Mouse (Mus musculus): Measurements from ENCODE around the gene Rpsa. TPM values are rescaled to one million over a fixed set of nuclear protein-coding genes. Genes with fewer than 3 reads are reported as not detected.

The Rpsa gene
- polyA plus RNA-seq, 2 experiments: 2,128 to 2,717 TPM

GRCm38 (mm10) chr9:120091086-120091485, 36.4 kb upstream of the Rpsa start:
- H3K9me3 ChIP-seq (ENCODE audit: control insufficient read depth, low read length): no peaks in the 10 kb centered on the region
- ATAC-seq (ENCODE audit: low FRiP score, low read depth) (no peak), DNase-seq (ENCODE audit: low spot score) (no peak)
- no peaks in the 10 kb centered on the region for H3K36me3 ChIP-seq (ENCODE audit: control insufficient read depth, insufficient read depth, low read length)
- TF ChIP-seq POLR2A (IDR thresholded peaks at IDR 0.05; ENCODE audit: borderline replicate concordance, extremely low read depth, insufficient read depth, insufficient read length): no peak
- H3K4me3 ChIP-seq (replicated peaks; ENCODE audit: low read length): no peak overlapping the region
- no peak overlapping the region for H3K4me2 ChIP-seq (replicated peaks; ENCODE audit: low read depth, low read length, severe bottlenecking)
- H3K27me3 ChIP-seq (ENCODE audit: control insufficient read depth, insufficient read depth, low read length): no peaks in the 10 kb centered on the region
- no peak overlapping the region for H3K9ac ChIP-seq (ENCODE audit: low read depth, low read length, severe bottlenecking)
- WGBS: 84% methylated on average over 10 of the region's 10 CpGs
- no peak overlapping the region for H3K27ac ChIP-seq (replicated peaks; ENCODE audit: low read depth, low read length)
- H3K4me1 ChIP-seq (ENCODE audit: control insufficient read depth, insufficient read depth, low read length): no peaks in the 10 kb centered on the region

GRCm38 (mm10) chr9:120091696-120092238, 35.7 kb upstream of the Rpsa start, which contains the start of gene Ccr8:
Gene Ccr8, plus strand, starts transcription at chr9:120092114.
- whole genome bisulfite sequencing: 75% methylated on average over 5 of the region's 5 CpGs
- Histone ChIP-seq H3K27me3 (ENCODE audit: control insufficient read depth, insufficient read depth, low read length) (no peaks in the 10 kb centered on the region), H3K4me1 (ENCODE audit: control insufficient read depth, insufficient read depth, low read length) (no peaks in the 10 kb centered on the region), H3K27ac (replicated peaks; ENCODE audit: low read depth, low read length) (no peak within 1 kb of the TSS), H3K4me2 (replicated peaks; ENCODE audit: low read depth, low read length, severe bottlenecking) (no peak within 1 kb of the TSS), H3K9me3 (ENCODE audit: control insufficient read depth, low read length) (no peaks in the 10 kb centered on the region), H3K9ac (ENCODE audit: low read depth, low read length, severe bottlenecking) (no peak within 1 kb of the TSS), H3K36me3 (ENCODE audit: control insufficient read depth, insufficient read depth, low read length) (no peaks in the 10 kb centered on the region), H3K4me3 (replicated peaks; ENCODE audit: low read length) (no peak within 1 kb of the TSS)
- TF ChIP-seq POLR2A (IDR thresholded peaks at IDR 0.05; ENCODE audit: borderline replicate concordance, extremely low read depth, insufficient read depth, insufficient read length): no peak
- ATAC-seq (ENCODE audit: low FRiP score, low read depth): no peak
- no peak for DNase-seq (ENCODE audit: low spot score)

GRCm38 (mm10) chr9:120093701-120094100, 33.8 kb upstream of the Rpsa start:
- H3K9ac ChIP-seq (ENCODE audit: low read depth, low read length, severe bottlenecking): no peak overlapping the region
- 90% methylated on average over 13 of the region's 13 CpGs for WGBS
- no peak for TF ChIP-seq POLR2A (IDR thresholded peaks at IDR 0.05; ENCODE audit: borderline replicate concordance, extremely low read depth, insufficient read depth, insufficient read length)
- H3K36me3 ChIP-seq (ENCODE audit: control insufficient read depth, insufficient read depth, low read length): no peaks in the 10 kb centered on the region
- H3K4me1 ChIP-seq (ENCODE audit: control insufficient read depth, insufficient read depth, low read length): no peaks in the 10 kb centered on the region
- no peaks in the 10 kb centered on the region for H3K27me3 ChIP-seq (ENCODE audit: control insufficient read depth, insufficient read depth, low read length)
- DNase-seq (ENCODE audit: low spot score) (no peak), ATAC-seq (ENCODE audit: low FRiP score, low read depth) (no peak)
- H3K4me2 ChIP-seq (replicated peaks; ENCODE audit: low read depth, low read length, severe bottlenecking): no peak overlapping the region
- H3K27ac ChIP-seq (replicated peaks; ENCODE audit: low read depth, low read length): no peak overlapping the region
- H3K4me3 ChIP-seq (replicated peaks; ENCODE audit: low read length): no peak overlapping the region
- H3K9me3 ChIP-seq (ENCODE audit: control insufficient read depth, low read length): no peaks in the 10 kb centered on the region

- H3K27me3 ChIP-seq (ENCODE audit: control insufficient read depth, insufficient read depth, low read length): no peaks in the 10 kb centered on the region
These were observed 31.6 kb upstream of the Rpsa start for GRCm38 (mm10) chr9:120095886-120096285.

GRCm38 (mm10) chr9:120098682-120099081, 28.8 kb upstream of the Rpsa start:
- no peak overlapping the region for H3K27ac ChIP-seq (replicated peaks; ENCODE audit: low read depth, low read length)
- no peaks in the 10 kb centered on the region for H3K4me1 ChIP-seq (ENCODE audit: control insufficient read depth, insufficient read depth, low read length)
- no peak overlapping the region for H3K9ac ChIP-seq (ENCODE audit: low read depth, low read length, severe bottlenecking)
- ATAC-seq (ENCODE audit: low FRiP score, low read depth) (no peak), DNase-seq (ENCODE audit: low spot score) (peak; percentile 87)
- H3K27me3 ChIP-seq (ENCODE audit: control insufficient read depth, insufficient read depth, low read length): no peaks in the 10 kb centered on the region
- H3K4me2 ChIP-seq (replicated peaks; ENCODE audit: low read depth, low read length, severe bottlenecking): no peak overlapping the region
- H3K4me3 ChIP-seq (replicated peaks; ENCODE audit: low read length): no peak overlapping the region
- H3K36me3 ChIP-seq (ENCODE audit: control insufficient read depth, insufficient read depth, low read length): no peaks in the 10 kb centered on the region
- no peaks in the 10 kb centered on the region for H3K9me3 ChIP-seq (ENCODE audit: control insufficient read depth, low read length)
- whole genome bisulfite sequencing: 25% methylated on average over 7 of the region's 7 CpGs
- no peak for TF ChIP-seq POLR2A (IDR thresholded peaks at IDR 0.05; ENCODE audit: borderline replicate concordance, extremely low read depth, insufficient read depth, insufficient read length)

More at GRCm38 (mm10) chr9:120095886-120096285, 31.6 kb upstream of the Rpsa start:
- Histone ChIP-seq H3K4me3 (replicated peaks; ENCODE audit: low read length) (no peak overlapping the region), H3K4me2 (replicated peaks; ENCODE audit: low read depth, low read length, severe bottlenecking) (no peak overlapping the region), H3K27ac (replicated peaks; ENCODE audit: low read depth, low read length) (no peak overlapping the region), H3K36me3 (ENCODE audit: control insufficient read depth, insufficient read depth, low read length) (no peaks in the 10 kb centered on the region), H3K4me1 (ENCODE audit: control insufficient read depth, insufficient read depth, low read length) (no peaks in the 10 kb centered on the region), H3K9ac (ENCODE audit: low read depth, low read length, severe bottlenecking) (no peak overlapping the region), H3K9me3 (ENCODE audit: control insufficient read depth, low read length) (no peaks in the 10 kb centered on the region)
- no peak for TF ChIP-seq POLR2A (IDR thresholded peaks at IDR 0.05; ENCODE audit: borderline replicate concordance, extremely low read depth, insufficient read depth, insufficient read length)
- no peak for ATAC-seq (ENCODE audit: low FRiP score, low read depth)
- no peak for DNase-seq (ENCODE audit: low spot score)
- 67% methylated on average over 7 of the region's 7 CpGs for WGBS

All from limb, embryonic 14.5 days (tissue).